Mouse (Mus musculus): ENCODE results near the gene Tmem232. TPM values are rescaled to one million over a fixed set of nuclear protein-coding genes. Genes with fewer than 3 reads are reported as not detected.
"Not testable (repeated sequence)": the region's sequence is repeated elsewhere in the genome, so short reads cannot be mapped to it uniquely, and the experiment has no call there.

Tmem232 gene
- total RNA-seq, 2 experiments from 2014 or later, result not detected

DNA sequence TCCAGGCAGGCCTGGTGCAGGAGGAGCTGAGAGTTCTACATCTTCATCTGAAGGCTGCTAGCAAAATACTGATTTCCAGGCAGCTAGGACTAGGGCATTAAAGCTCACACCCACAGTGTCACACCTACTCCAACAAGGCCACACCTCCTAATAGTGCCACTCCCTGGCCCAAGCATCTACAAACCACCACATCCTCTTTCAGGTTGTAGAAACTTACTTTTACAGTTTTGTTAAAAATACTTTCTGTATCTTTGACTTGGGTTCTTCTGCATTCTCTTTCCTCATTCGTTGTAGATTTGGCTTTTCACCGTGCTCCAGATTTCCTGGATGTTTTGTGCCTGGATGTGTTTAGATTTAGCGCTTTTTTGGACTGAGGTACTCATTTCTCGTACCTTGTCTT lies 5.6 kb upstream of the Tmem232 start:
- ATAC-seq (replicated peaks; ENCODE audit: poor library complexity, severe bottlenecking), result peak; percentile 62

DNA sequence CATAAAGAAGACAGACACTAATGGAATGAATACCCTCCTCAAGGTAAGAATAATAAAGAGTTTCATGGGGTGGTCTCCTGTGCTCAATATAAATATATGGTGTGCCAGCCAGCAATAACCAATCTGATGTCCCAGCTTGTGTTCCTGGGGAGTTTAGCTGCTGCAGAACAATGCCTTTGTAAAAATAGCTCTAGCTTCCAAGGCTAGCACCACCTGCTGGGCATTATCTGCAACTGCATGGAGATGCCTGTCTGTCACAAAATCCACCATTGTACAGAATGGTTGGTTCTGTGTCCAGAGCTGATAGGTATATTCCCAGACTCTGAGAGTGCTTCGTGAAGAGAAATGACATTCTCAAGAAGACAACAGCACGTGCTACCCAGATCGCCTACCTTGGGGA lies 4.4 kb downstream of the Tmem232 start:
- peak; percentile 75 for ATAC-seq (replicated peaks; ENCODE audit: poor library complexity, severe bottlenecking)

DNA sequence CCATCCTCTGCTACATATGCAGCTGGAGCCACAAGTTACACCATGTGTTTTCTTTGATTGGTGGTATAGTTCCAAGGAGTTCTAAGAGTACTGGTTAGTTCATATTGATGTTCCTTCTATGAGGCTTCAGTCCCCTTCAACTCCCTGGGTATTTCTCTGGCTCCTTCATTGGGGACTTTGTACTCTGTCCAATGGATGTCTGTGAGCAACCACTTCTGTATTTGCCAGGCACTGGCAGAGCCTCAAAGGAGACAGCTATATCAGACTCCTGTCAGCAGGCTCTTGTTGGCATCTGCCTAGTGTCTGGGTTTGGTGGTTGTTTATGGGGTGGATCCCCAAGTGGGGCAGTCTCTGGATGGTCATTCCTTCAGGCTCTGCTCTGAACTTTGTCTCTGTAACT lies 8.2 kb downstream of the Tmem232 start:
- ATAC-seq (replicated peaks; ENCODE audit: poor library complexity, severe bottlenecking), result not testable (repeated sequence)

DNA sequence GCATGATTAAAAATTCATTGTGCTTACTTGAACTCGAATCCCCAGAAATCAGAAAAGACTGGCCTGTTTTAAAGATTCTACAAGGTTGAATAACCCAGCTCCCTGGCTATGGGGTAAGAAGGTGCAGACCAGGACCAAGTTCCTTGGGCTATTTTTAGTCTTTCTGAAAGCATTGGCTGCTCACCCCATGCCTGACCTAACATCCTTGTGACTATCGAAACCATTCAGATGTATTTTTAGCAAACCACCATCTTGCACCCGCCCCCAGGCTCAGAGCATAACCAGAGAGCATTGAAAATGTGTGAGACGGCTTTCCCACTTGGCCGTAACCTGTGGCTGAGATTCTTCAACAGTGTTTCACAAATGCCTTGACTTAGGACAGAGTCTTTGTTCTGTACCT lies 13.1 kb downstream of the Tmem232 start:
- ATAC-seq (replicated peaks; ENCODE audit: poor library complexity, severe bottlenecking), result no peak

DNA sequence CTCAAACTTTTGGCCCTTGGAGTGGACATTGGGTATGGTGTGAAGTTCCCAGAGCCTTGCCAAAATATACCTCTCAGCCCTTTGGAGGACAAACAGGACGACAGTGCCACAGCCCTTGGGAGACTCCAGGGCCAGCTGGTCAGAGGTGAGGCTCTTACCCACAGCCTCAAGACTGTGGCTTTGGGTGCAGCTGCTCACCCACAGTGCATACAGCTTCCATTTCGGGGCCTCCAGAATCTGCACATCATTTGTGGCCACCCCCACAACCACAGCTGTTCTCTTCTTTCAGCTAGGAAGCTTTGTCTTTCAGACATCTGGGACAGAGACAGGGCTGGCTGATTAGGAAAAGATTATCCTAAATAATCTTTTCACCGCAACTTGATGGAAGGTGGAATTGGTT lies 27.1 kb downstream of the Tmem232 start:
- ATAC-seq (replicated peaks; ENCODE audit: poor library complexity, severe bottlenecking), result no peak

DNA sequence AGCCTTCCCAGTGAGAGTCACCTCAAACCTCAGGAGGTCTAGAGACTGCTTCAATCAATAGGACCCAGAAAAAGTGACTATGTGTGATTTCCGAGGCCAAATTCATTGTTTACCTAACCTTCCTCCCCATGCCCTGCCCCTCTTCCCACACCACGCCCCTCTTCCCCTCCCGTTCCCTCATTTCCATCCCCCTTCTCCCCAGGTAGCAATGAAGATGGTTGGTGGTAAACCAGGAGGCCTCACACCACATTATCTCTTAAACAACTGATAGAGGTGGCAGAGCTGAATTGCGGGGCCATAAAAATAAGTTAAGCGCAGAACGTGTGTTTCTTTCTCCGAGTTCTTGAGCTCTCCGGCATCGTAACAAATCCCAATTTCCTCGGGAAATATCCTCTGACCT lies 55.9 kb downstream of the Tmem232 start:
- ATAC-seq (replicated peaks; ENCODE audit: poor library complexity, severe bottlenecking), result no peak

DNA sequence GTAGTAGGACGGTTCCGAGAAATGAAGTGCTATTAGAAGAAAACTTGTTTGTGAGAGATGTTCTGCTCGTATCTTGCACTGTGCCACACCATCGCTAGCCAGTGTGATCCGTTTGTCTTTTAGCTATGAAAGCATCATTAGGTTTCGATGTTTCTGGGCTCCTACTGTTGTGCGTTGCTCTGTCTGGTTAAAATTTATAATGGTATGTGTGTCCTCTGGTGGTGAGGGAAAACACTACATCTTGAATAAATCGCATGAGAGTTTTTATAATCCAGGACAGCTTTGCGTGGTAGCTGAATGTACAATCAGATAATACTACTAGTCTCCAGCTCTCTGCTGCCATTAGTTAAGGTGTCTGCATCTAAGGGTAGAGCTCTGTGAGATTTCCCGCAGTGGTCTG lies 63.8 kb downstream of the Tmem232 start:
- ATAC-seq (replicated peaks; ENCODE audit: poor library complexity, severe bottlenecking), result no peak

DNA sequence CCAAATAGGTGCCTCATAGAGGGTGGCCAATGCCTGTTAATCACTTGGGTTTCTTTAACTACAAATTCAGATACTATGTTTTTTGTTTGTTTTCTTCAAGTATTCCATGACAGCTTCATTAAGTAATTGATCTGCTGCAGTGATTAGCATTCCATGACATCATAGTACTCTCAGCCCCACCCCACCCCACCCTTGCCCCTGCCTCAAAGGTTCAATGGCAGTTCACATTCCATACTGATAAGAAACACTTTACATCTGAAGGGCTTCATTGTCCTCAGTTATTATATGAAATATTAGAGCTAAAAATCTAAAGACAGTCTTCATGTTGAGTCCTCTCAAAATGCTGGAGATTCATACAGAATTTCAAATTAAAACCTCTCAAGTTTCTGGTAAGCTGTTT lies 89.8 kb downstream of the Tmem232 start:
- ATAC-seq (replicated peaks; ENCODE audit: poor library complexity, severe bottlenecking), result no peak

DNA sequence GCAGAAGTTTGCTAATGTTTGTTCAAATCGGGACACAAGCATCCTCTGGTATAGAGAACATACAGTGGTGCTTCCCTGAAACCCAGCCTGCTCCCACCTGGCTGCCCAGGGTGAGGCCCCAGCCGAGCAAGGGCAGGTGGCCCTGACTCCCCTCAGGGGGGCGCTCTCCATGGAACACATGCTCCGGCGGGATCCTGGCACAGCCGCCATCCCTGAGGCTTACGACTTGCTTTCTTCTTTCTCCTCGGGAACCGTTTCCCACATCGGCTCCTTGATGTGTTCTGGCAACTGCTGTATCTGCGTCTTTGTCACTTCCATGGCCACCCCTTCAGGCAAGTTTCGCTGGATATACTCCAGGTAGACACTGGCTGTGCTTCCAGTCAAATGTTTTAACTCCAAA lies 102.7 kb downstream of the Tmem232 start:
- ATAC-seq (replicated peaks; ENCODE audit: poor library complexity, severe bottlenecking), result not testable (repeated sequence)

DNA sequence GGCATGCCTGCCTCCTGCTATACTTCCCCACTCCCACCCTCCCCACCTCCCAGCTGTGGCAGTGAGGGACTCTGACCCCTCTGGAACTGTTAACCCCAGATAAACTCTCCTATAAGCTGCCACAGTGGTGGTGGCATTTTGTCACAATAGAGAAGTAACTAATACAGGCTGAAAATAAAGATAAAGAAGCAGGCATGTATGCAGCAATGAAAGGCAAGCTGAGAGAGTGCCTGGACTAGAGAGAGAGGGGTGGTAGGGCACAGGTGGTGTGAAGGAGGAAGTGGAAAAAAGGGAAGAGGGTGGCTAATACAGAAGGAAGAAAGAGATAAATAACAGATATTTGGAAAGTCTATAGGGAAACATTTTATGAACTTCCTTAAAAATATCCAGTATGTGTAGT lies 121.5 kb downstream of the Tmem232 start:
- no peak for ATAC-seq (replicated peaks; ENCODE audit: poor library complexity, severe bottlenecking)

DNA sequence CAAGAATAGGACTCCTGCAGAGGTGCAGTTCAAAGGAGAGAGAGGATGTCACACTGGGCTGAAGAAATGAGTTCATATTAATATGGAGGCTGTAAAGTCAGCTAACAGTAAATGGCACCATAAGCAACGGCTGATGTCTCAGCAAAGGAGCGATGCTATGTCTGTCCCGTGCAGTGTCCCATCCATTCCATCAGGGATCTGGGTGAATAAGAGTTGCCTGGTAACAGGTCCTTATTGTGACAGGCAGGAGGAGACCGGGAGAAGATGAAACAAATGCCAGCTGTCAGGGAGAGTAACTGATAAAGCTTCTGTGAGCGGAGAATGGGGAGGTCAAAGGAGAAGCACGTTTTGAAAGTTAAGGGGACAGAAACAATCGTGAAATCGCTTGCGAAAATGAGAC lies 135.3 kb downstream of the Tmem232 start:
- no peak for ATAC-seq (replicated peaks; ENCODE audit: poor library complexity, severe bottlenecking)

DNA sequence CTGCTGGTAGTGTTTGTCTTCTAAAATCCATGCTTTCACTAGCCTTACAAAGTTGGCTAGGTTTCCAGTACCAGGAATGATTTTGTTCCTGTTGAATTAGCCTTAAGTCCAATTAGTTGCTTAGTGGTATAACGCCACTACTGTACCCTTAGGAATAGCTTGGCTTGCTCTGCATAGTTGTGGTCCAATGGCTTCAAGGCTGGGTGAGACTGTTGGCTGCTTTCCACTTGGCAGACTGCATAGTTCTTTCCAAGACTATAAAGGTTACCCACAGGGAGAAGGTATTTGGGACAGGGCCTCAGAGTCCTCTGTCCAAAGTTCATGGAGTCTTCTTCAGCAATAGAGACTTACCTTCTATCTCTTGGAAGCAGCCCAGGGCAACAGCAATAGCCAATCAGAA lies 139.7 kb downstream of the Tmem232 start:
- ATAC-seq (replicated peaks; ENCODE audit: poor library complexity, severe bottlenecking), result no peak

DNA sequence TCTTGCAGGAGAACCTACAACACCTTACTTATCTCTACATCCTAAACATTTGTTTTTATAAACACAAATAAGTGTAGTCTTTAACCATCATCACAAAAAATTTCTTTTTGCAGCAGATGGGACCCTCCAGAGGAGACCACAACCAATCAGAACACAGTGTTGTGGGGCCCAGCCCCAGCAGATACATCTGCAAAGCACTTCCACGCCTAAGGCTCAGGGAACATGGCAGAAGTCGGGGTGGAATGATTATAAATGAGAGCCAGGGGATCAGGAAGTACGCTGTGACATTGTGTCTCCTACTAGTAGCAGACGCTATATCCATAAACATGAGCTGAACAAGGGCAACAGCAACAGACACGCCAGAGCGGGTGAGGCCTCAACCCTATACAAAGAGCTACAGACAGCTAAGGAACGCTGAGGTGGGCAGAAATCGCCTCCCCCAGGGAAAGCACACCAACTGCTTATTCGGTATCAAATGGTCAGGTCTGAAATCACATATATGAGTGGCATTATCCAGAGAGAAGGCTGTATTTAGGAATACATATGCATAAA lies 156.1 kb downstream of the Tmem232 start:
- no peak for ATAC-seq (replicated peaks; ENCODE audit: poor library complexity, severe bottlenecking)

DNA sequence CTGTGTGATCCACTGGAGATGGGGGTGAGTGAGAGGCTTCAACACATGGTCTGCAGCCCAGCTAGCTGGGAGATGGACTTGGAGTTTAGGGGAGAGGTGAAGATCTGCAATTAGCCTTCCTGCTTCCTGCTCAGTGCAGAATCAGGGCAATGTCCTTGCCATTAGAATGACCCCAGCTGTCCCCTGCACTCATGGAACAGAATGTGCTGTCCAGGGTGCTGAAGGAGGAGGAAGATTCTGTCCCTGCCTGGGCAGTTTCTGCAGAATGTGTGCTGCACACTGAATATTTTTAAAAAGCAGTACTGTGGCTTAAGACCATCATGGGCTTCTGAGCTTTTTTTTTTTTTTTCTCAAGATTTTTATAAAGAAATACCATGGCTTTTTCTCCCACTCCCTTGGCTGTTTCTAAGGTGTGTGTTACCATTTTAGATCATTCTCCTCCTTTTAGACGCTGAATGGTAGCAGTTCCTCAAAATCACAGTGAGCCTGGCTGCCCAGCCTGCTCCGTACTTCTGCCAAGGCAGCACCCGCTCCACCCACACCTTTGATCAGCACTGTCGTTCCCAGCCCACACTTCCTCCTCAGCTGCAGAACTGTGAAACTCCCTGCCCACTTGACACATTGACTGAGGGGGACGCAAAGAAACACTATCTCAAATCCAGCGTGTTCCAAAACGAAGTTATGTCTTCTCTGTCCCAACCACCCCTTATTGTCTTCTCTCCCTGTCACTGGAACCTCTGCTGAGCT lies 170.4 kb downstream of the Tmem232 start:
- no peak for ATAC-seq (replicated peaks; ENCODE audit: poor library complexity, severe bottlenecking)

DNA sequence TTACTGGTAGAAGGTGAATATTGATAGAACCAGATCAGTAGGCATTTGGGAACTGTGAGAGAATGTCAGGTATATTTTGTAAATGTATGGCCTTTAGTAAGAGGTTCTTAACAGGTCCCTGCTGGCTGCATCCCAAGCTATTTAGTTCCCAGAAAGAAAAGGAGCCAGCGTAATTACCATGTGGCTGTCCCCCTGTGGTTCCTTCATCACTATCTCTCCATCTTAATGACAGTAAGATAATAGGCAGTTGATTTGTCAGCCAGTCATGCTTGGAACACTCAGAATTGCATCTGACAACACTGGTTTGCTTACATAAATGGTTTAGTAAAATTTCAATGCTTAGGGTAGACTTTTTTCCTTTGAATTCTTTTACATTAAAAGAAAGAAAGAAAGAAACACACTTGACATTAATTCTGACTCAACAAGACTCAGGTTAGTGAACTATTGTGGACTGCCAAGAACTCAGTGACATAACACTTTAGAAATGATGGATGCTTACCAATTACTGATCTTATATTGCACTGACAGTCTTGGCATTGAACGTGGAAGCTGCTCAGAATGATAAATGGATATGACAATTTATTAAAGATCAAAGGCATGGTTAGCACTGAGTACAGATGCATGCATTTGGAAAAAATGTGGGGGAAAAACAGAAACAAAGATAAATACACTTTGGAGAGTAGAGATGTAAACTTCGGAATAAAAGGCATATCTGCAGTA lies 174.9 kb downstream of the Tmem232 start:
- no peak for ATAC-seq (replicated peaks; ENCODE audit: poor library complexity, severe bottlenecking)

DNA sequence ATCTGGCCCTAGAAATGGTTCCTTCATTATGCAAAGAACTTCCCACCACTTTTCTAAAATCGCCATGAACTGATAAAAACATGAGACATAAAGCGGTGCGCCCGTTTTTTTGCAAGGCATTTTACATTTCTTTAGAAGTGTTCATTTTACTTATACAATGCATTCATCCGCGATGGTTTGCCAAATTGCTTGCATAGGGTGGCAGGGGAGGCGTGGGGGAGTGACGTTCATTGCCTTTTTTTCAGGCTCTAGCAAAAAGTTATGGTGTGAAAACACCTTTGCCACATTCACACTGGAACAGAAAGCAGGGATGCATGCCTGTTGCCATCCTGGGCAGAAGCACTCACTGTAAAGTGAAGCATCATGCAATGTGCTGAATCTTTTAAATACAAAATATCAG lies 188.7 kb downstream of the Tmem232 start:
- no peak for ATAC-seq (replicated peaks; ENCODE audit: poor library complexity, severe bottlenecking)

DNA sequence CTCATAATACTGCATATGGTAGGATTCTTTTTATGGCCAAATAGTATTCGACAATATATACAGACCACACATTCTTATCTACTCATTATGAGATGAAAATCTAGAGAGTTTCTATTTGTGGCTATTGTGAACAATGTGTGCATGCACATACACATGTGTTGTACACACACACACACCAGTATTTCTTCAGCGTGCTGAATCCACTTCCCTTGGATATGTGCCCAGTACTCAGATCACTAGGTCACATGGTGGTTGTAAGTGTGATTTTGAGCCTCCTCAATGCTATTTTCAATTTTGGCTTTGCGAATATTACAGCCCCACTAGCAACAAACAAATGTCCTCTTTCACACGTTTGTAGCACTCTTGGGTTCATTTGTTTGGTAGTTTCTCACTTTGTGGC lies 200.6 kb downstream of the Tmem232 start:
- ATAC-seq (replicated peaks; ENCODE audit: poor library complexity, severe bottlenecking), result no peak

DNA sequence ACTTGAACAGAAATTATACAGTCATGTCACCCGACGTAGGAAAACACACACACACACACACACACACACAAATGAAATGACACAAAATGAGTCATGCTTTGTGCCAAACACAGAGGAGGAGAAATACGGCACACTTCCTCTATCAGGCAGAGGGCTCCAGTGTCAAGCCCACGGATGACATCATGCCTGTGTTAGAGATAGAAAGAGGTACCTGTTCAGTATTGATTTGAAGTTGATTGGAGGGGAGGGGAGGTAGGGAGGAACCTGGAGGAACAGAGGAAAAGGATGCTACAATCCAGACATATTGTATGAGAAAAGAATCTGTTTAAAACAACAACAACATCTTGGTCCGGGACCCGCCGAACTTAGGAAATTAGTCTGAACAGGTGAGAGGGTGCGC lies 209.8 kb downstream of the Tmem232 start:
- no peak for ATAC-seq (replicated peaks; ENCODE audit: poor library complexity, severe bottlenecking)

DNA sequence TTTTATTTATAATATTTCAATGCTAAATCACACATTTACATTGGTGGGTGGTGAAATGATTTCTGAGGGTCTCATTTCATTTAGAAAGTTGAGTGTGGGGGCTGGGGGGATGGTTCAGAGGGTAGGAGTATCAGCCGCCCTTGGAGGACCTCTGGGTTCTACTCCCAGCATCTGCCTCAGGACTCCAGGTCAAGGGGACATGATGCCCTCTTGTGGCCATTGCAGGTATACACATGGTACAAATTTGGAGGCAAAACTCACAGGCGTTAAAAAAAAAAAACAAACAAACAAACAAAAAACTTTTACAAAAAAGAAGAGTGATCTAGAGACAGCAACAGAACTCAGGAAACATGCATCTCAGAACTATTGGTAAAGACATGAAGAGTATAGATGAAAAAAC lies 215.3 kb downstream of the Tmem232 start:
- ATAC-seq (replicated peaks; ENCODE audit: poor library complexity, severe bottlenecking), result peak; percentile 61; the same call in 1 of the 2 replicates

DNA sequence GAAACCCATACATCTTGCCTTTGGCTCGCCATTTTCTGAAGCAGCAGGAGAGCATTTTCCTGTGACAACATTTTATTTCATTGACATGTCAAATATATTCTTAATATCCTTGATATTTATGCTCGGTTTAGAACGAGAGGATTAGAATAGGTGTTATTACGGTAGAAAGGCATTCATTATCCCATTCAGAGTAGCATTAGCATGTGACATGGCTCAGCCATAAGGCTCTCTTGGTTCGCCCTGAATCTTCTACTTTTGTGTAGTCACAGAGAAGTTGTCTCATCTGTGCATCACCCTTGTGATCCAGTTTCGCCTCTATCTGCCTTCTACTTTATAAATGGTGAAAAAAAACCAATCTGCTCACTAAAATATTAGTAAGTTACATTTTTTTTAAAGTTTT lies 220.0 kb downstream of the Tmem232 start:
- no peak for ATAC-seq (replicated peaks; ENCODE audit: poor library complexity, severe bottlenecking)

DNA sequence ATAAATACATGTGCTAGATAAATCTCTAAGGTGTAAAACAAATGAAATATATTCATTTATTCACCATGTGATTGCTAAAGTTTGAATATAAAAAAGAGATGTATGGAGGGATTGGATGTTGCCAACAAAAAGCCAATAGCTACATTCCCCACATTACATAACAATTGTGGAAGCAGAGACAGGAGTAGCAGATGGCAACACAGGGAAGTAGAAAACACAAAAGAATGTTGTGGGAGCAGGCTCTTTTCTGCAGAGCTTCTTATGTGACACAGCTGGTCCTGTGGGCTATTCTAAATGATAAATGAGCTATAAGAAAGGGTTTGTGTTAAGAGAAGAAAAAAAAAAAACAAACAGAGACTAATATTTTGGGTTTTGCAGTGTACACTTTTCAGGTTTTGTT lies 240.6 kb downstream of the Tmem232 start:
- ATAC-seq (replicated peaks; ENCODE audit: poor library complexity, severe bottlenecking), result no peak

DNA sequence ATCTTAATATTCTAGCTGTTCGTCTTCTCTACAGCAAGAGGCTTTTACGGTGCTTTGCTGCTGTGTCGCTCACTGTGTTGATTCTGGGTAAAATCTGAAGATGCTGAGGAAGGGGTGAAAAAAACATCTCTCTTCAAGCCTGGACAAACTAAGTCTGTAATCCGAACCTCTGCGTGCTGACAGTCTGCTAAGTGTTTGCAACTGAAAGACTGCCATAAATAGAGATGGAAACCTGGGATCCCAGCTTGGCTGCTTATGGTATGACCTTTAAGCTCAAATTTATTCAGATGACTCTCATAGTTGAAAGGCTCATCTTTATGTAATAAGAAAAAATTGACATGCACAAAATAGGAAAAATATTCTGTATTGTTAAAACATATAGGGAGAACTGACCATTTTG lies 242.8 kb downstream of the Tmem232 start:
- ATAC-seq (replicated peaks; ENCODE audit: poor library complexity, severe bottlenecking), result no peak

Data from granulocyte monocyte progenitor cell, adult 5-6 weeks (primary cell).